Mouse (Mus musculus) brown adipose tissue, adult 24 weeks (tissue): Measurements from ENCODE around the gene Rpl23a. TPM values are rescaled to one million over a fixed set of nuclear protein-coding genes. Genes with fewer than 3 reads are reported as not detected.
A peak's percentile ranks its signal among the peaks of the same experiment; 100 is the strongest.

Source experiments
- H3K27ac ChIP-seq: fragments of 200-500 bp; replicated peaks from 2 replicates; pipeline ENCODE4 v1.5.1; 2012; ENCODE audit warnings: low read depth, mild to moderate bottlenecking, low read length
- H3K4me1 ChIP-seq: fragments of 200-500 bp; 2 replicates; pipeline ENCODE4 v1.6.1; 2012; ENCODE audit warnings: low read length, mixed read lengths; ENCODE audit not compliant: control insufficient read depth, insufficient read depth, insufficient read length
- H3K4me3 ChIP-seq: fragments of 200-500 bp; 2 replicates; pipeline ENCODE4 v1.5.1; 2012; ENCODE audit warnings: low read depth, mild to moderate bottlenecking, low read length, moderate library complexity; ENCODE audit not compliant: insufficient read depth
- polyA plus RNA-seq: library from polyadenylated mRNA; stranded (reverse); fragments of >200 nt; gene quantifications from 2 replicates; pipeline ENCODE4 v1.2.4, GENCODE M21; 2012; ENCODE audit not compliant: missing spikeins, insufficient read depth, insufficient read length

Gene Rpl23a
- 881 and 950 TPM in 2 replicates for polyA plus RNA-seq

- H3K27ac ChIP-seq: peak within 1 kb of the TSS; percentile 94
- peaks cover 4% of the 10 kb centered on the region; the same call in 1 of the 2 replicates for H3K4me1 ChIP-seq
- H3K4me3 ChIP-seq: peak within 1 kb of the TSS; percentile 92
Observed at GRCm38 (mm10) chr11:78182961-78183844, at the start of gene Rpl23a. Gene Rpl23a (minus strand): TSS chr11:78183584.

DNA sequence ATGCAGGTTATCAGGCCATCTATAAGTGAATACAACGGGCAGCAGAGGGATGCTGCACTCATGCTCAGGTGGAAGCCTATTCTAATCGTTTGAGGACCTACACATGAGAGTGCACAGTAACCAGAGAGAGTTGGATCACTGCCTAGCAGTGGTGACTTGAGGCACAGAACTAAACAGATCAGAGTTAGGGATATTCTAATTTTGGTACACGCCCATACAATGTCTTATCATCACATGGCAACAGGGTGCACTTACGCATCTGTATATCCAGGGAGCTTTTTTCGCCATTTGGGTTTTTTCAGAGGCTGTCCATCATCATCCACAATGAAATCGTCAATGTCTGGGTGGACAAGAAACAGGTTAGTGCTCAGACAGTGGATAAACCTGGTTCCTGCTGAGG, 48.1 kb upstream of the Rpl23a start:
- no peak overlapping the region for H3K4me3 ChIP-seq
- no peak overlapping the region for H3K27ac ChIP-seq
- no peaks in the 10 kb centered on the region for H3K4me1 ChIP-seq

DNA sequence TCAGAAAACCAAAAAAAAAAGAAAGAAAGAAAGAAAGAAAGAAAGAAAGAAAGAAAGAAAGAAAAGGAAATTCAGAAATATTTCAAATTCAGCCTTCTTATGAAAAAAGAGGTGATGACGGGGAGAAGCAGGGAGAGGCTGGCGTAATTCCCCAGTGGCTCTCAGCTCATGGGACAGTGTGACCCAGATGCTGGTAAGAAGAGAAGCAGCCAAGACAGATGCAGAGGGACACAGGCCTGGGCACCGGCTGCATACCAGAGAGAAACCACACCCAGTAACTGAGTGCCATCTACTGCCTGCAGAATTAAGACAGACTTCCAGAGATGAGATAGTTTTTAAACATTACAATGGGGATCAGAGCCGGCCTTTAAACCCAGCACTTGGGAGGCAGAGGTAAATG, 40.2 kb upstream of the Rpl23a start:
- Histone ChIP-seq H3K4me1 (no peaks in the 10 kb centered on the region), H3K4me3 (no peak overlapping the region), H3K27ac (no peak overlapping the region)

GRCm38 (mm10) chr11:78215709-78216317, 32.4 kb upstream of the Rpl23a start:
- H3K4me3 ChIP-seq: no peak overlapping the region
- no peaks in the 10 kb centered on the region for H3K4me1 ChIP-seq
- H3K27ac ChIP-seq: no peak overlapping the region

- Histone ChIP-seq H3K27ac (no peak overlapping the region), H3K4me3 (no peak overlapping the region), H3K4me1 (no peaks in the 10 kb centered on the region)
Observed at GRCm38 (mm10) chr11:78213086-78213817, 29.9 kb upstream of the Rpl23a start.

- Histone ChIP-seq H3K27ac (no peak overlapping the region), H3K4me1 (no peaks in the 10 kb centered on the region), H3K4me3 (no peak overlapping the region)
Observed at GRCm38 (mm10) chr11:78211513-78211912, 28.1 kb upstream of the Rpl23a start.

DNA sequence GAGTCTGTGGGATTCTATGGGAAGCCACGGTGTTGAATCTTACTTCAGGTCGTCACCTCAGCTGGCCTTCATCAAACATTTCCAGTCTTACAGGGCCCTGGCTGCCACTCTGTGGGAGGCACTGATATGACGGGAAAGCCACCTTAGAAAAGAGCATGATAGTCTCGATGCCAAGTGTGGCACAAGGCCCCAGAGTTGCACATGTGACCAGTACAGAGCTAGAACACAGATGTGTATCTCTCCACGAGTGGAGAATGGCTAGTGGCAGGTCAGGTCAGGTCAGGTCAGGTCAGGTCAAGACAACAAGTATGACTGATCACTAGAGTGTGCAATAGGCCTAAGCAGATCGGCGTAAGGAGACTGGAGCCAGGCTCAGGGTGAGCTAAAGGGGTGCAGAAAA, 27.2 kb upstream of the Rpl23a start:
- Histone ChIP-seq H3K4me3 (no peak overlapping the region), H3K4me1 (no peaks in the 10 kb centered on the region), H3K27ac (peak overlapping the region; percentile 25; the same call in 1 of the 2 replicates)

DNA sequence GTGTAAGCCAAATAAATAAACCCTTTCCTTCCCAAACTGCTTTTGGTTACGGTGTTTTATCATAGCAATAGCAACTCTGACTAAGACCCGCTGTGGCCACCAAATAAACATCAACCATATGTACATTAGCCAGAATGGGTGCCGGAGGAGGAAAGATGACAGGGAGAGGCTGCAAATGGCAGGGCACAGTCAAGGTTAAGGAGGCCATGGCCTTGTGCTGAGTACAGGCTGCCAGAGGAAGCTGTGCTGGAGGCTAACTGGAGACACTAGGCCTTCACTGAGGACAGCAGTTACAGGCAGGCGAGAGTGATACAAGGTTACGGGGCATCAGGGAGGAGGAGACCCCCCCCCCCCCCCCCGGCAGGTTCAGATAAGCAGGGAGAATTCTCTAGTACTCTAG, 26.5 kb upstream of the Rpl23a start:
- H3K4me1 ChIP-seq: no peaks in the 10 kb centered on the region
- no peak overlapping the region for H3K27ac ChIP-seq
- no peak overlapping the region for H3K4me3 ChIP-seq

GRCm38 (mm10) chr11:78207190-78207589, 23.8 kb upstream of the Rpl23a start:
- Histone ChIP-seq H3K4me3 (no peak overlapping the region), H3K4me1 (peaks cover 10% of the 10 kb centered on the region), H3K27ac (no peak overlapping the region)

DNA sequence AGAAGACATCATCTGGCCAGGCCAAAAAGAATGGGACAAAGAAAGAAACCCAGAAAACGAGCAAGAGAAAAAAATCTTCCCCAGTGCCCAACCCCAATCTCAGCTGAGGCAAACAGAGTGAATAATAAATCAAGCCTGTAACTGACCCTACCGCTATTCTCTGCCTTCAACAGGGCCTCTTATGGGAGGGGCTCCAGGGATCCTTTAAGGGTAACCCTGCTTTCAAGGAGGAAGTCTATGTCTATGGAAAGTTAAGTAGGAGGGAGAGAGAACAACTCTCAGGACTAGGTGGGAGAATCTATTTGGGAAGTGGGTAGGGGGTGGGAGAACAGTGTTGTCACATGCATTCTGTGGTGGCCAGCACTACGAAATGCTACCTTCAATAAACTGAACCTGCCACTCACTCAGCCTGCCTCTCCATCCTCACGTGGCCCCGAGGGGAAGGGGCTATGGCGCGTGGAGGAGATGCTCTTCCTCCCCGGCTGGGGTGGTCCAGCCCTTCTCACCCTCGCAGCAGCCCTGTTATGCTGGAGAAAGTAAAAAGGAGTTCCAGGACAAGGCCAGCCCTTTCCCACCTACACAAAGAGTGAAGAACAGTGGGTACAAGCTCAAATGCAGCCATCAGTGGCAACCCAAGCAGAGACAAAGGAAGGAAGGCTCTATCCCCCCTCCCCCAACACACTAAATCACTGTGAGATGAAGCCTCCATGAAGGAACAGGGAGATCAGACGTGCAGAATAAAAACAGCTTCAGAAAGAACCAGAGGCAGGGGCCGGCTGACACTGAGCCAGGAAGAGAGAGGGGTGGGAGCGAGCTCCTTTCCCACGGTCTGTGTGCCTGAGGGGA, 22.2 kb upstream of the Rpl23a start:
- H3K4me1 ChIP-seq: peaks cover 10% of the 10 kb centered on the region
- H3K4me3 ChIP-seq: no peak overlapping the region
- H3K27ac ChIP-seq: no peak overlapping the region

DNA sequence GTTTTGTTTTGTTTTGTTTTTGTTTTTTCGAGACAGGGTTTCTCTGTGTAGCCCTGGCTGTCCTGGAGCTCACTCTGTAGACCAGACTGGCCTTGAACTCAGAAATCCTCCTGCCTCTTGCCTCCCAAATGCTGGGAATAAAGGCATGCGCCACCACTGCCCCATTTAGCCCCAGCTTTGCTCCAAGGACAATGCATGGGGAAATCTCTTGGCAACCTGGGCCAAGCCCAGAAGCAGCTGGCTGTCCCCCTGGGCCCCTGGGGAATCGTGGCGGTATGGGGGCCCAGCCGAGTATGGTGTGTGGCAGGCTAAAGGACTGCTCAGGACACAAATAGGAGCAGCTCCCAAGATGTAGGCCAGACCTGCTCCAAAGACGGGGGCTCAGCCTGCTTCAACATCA, 20.9 kb upstream of the Rpl23a start:
- Histone ChIP-seq H3K4me1 (peaks cover 10% of the 10 kb centered on the region), H3K27ac (no peak overlapping the region), H3K4me3 (no peak overlapping the region)

DNA sequence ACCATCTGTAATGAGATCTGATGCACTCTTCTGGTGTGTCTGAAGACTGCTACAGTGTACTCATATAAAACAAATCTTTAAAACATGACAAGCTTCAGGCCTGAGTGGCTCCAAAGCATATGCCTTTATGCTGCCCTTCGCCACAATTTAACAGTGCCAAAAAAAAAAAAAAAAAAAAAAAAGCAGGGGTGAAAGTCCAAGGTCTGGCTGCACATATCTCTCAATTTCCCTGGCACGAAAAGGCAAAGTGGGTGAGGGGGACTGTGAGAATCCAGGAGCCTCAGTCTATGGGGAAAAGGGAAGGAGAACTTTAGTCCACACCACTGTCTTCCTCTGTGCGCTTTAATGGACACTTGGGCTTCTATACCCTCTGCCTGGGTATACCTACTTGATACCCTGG, 19.0 kb upstream of the Rpl23a start:
- no peak overlapping the region for H3K4me3 ChIP-seq
- peaks cover 10% of the 10 kb centered on the region for H3K4me1 ChIP-seq
- H3K27ac ChIP-seq: peak overlapping the region; percentile 56

DNA sequence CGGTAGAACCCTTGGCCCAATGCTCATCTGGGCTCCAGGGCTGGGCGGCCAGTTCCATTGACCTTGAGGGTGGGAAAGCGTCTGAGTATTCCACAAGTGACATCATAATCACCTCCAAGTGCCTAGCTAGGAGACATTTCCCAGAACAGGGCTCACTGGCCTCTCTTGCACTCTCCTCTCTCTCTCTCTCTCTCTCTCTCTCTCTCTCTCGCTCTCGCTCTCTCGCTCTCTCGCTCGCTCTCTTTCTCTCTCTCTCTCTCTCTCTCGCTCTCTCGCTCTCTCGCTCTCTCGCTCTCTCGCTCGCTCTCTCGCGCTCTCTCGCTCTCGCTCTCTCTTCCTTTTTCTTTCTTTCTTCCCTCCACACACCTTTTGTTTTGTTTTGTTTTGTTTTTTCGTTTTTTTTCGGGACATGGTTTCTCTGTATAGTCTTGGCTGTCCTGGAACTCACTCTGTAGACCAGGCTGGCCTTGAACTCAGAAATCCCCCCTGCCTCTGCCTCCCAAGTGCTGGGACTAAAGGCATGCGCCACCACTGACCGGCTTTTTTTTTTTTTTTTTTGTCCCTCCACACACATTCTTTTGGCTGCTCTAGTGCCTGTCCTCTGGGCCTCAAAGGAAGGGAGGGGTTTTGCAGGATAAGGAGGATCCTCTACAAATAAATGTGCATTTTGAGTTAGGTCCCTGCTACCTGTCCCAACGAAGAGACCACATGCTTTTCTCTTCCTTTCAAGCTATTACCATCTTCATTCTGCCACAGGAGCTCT, 11.9 kb upstream of the Rpl23a start:
- Histone ChIP-seq H3K4me1 (peaks cover 4% of the 10 kb centered on the region; the same call in 1 of the 2 replicates), H3K27ac (peak overlapping the region; percentile 90), H3K4me3 (peak overlapping the region; percentile 72)
